Mouse (Mus musculus): ENCODE measurements around the gene Spata16.

- TF ChIP-seq CTCF (IDR thresholded peaks at IDR 0.05; ENCODE audit: low read depth), result no peak
- no peak for TF ChIP-seq EP300 (IDR thresholded peaks at IDR 0.05; ENCODE audit: low read depth)
Measured at GRCm38 (mm10) chr3:26639851-26640250, 2.4 kb downstream of the Spata16 start.

All from liver, embryonic 14.5 days (tissue).